Mouse (Mus musculus) heart, adult 18-20 months (tissue): ENCODE data around the gene Ergic3. TPM values are rescaled to one million over a fixed set of nuclear protein-coding genes. Genes with fewer than 3 reads are reported as not detected.

Source experiments
- DNase-seq, 2 experiments: peaks; one replicate each; pipeline ENCODE4 v3.0.0; 2021 to 2022; ENCODE audit warnings: mixed read lengths in 1 of 2
- total RNA-seq, 2 experiments: library from RNA; stranded (reverse); gene quantifications; 2 replicates each; pipeline ENCODE4 v1.2.3; 2021

Gene Ergic3
- total RNA-seq, 2 experiments from 2014 or later: 56.9 to 65.5 TPM

DNA sequence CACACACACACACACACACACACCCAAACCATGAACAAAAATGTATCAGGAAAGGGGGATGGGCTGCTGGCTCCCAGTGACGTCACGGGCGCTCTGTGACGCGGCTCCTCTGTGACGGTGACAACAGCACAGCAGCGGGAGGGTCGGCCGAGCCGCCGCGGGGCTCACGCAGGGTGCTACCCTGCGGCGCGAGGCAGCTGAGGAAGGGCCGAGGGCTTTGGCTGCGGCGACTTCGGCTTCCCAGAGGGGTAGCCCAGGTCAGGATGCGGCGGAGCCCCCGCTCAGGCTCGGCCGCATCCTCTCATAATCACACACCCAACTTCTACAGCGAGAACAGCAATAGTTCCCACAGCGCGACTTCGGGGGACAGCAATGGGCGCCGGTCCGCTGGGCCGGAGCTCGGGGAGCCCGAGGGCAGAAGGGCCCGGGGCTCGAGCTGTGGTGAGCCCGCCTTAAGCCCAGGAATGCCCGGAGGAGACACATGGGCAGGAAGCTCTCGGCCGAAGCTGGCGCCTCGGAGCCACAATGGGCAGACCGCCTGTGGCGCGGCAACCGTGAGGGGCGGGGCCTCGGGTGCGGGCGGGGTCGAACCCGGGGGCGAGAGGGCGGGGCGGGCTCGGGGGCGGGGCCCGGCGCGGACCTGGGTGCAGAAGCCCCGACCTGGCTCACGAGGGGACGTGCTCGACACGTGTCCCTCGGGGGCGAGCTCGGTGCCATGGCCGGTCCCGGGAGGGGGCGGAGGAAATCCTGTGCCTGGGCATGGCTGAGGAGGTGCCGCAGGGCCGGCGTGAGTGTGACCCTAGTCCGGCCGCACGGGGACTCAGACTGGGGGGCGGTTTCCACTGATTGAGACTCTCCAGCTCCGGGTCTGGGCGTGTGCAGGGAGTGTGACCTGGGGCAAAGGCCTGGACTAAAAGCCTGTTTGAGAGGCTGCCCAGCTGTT lies 57.5 kb downstream of the Ergic3 start, which contains the start of gene Spag4:
Spag4 (plus strand) TSS at position 77 of the 943 bp plus-strand sequence.
- peak; percentile 75 to 84 for DNase-seq

DNA sequence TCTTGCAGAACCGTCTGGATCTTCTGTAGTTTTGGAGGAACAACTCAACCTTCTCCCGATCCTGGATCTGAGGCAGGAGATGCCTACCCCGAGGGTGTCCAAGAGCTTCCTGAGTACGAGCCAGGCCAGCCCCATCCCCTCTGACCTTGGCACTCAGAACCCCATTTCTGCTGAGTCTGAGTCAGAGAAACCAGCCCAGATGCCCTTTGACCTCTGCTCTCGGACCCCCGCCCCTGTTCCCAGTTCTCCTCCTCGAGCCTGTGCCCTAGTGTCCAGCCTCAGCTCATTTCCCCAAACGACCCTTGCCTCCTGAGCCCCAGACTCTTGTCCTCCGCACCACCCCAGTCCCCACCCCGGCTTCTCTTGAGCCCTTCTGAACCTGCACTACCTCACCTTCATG lies 58.3 kb downstream of the Ergic3 start:
- no peak for DNase-seq

Other genes starting within 250 kb of the Ergic3 start
- gene Mmp24, start 232.7 kb upstream of the Ergic3 start, total RNA-seq: not detected
- 10 to 100 TPM; 31.4 to 34.4 TPM for gene BC029722, start 188.6 kb upstream of the Ergic3 start, total RNA-seq
- 10 to 100 TPM; 59.2 to 65.6 TPM for gene Eif6, start 181.1 kb upstream of the Ergic3 start, total RNA-seq
- gene Fam83c, start 173.2 kb upstream of the Ergic3 start, total RNA-seq: not detected
- 100 to 1,000 TPM; 279 to 347 TPM for gene Uqcc1, start 77.7 kb upstream of the Ergic3 start, total RNA-seq
- not detected for gene Gm15557, start 67.3 kb upstream of the Ergic3 start, total RNA-seq
- gene Gdf5, start 62.7 kb upstream of the Ergic3 start, total RNA-seq: under 1 TPM in 1 of 2 experiments, not detected in 1; 0.13 TPM
- gene Cep250, start 51.6 kb upstream of the Ergic3 start, total RNA-seq: 1 to 10 TPM; 4.5 to 4.8 TPM
- under 1 TPM in 1 of 2 experiments, not detected in 1; 0.25 TPM for gene 6430550D23Rik, start 68 bp upstream of the Ergic3 start, total RNA-seq
- gene Fer1l4, start 44.9 kb downstream of the Ergic3 start, total RNA-seq: not detected
- 1 to 10 TPM; 1.5 to 2.1 TPM for gene Spag4, start 57.1 kb downstream of the Ergic3 start, total RNA-seq
- gene Cpne1, start 103.9 kb downstream of the Ergic3 start, total RNA-seq: 10 to 100 TPM; 11.2 to 12.1 TPM
- 10 to 100 TPM; 11.3 to 12.3 TPM for gene Rbm12, start 103.9 kb downstream of the Ergic3 start, total RNA-seq
- gene Gm28036, start 119.0 kb downstream of the Ergic3 start, total RNA-seq: 10 to 100 TPM in 1 of 2 experiments, 1 to 10 TPM in 1; 6.5 to 12.3 TPM
- 100 to 1,000 TPM; 383 to 389 TPM for gene Romo1, start 136.0 kb downstream of the Ergic3 start, total RNA-seq
- gene Nfs1, start 136.1 kb downstream of the Ergic3 start, total RNA-seq: 10 to 100 TPM; 93.7 to 97.1 TPM
- gene Rbm39, start 172.2 kb downstream of the Ergic3 start, total RNA-seq: 100 to 1,000 TPM; 143 to 154 TPM
- 10 to 100 TPM; 22.8 to 24.8 TPM for gene Phf20, start 188.4 kb downstream of the Ergic3 start, total RNA-seq